Mouse (Mus musculus) kidney, postnatal 0 days (tissue): Measurements from ENCODE around the gene Sdad1. TPM values are rescaled to one million over a fixed set of nuclear protein-coding genes. Genes with fewer than 3 reads are reported as not detected.
A peak's percentile ranks its signal among the peaks of the same experiment; 100 is the strongest.
"Not testable (repeated sequence)": the region's sequence is repeated elsewhere in the genome, so short reads cannot be mapped to it uniquely, and the experiment has no call there.

Experiments
- ATAC-seq: fragments of 200-750 bp; cut with Nextera tagmentation; replicated peaks from 2 replicates; pipeline ENCODE4 v1.8.0; 2017; ENCODE audit warnings: low read depth, moderate number of reproducible peaks, moderate TSS enrichment, moderate library complexity; ENCODE audit not compliant: low FRiP score
- DNase-seq: peaks from one replicate; pipeline ENCODE4 v3.0.0-alpha.2; 2016; ENCODE audit warnings: low spot score
- H3K27ac ChIP-seq: fragments of 300-500 bp; sonication (generic); 2 replicates; pipeline ENCODE4 v1.5.1; 2014; ENCODE audit warnings: mild to moderate bottlenecking
- H3K27me3 ChIP-seq: fragments of 300-500 bp; sonication (generic); 2 replicates; pipeline ENCODE4 v1.6.1; 2014; ENCODE audit warnings: low read length, mixed read lengths; ENCODE audit not compliant: insufficient read depth
- H3K36me3 ChIP-seq: fragments of 300-500 bp; sonication (generic); 2 replicates; pipeline ENCODE4 v1.6.1; 2014; ENCODE audit warnings: low read length, mixed read lengths; ENCODE audit not compliant: insufficient read depth
- H3K4me1 ChIP-seq: fragments of 300-500 bp; sonication (generic); replicated peaks from 2 replicates; pipeline ENCODE4 v1.6.1; 2014; ENCODE audit warnings: antibody characterized with exemption, low read length, mixed read lengths; ENCODE audit not compliant: insufficient read depth
- H3K4me2 ChIP-seq: fragments of 300-500 bp; sonication (generic); 2 replicates; pipeline ENCODE4 v1.6.1; 2014; ENCODE audit warnings: mild to moderate bottlenecking, low read length, moderate library complexity, mixed read lengths
- H3K4me3 ChIP-seq: fragments of 300-500 bp; sonication (generic); replicated peaks from 2 replicates; pipeline ENCODE4 v1.5.1; 2014; ENCODE audit warnings: low read depth, low read length
- H3K9ac ChIP-seq: fragments of 300-500 bp; sonication (generic); 2 replicates; pipeline ENCODE4 v1.6.1; 2014; ENCODE audit warnings: low read depth, low read length
- H3K9me3 ChIP-seq: fragments of 300-500 bp; sonication (generic); replicated peaks from 2 replicates; pipeline ENCODE4 v1.6.1; 2016; ENCODE audit warnings: low read length, inconsistent platforms, mixed read lengths
- CTCF ChIP-seq: IDR thresholded peaks from 2 replicates; pipeline ENCODE4 v1.5.1; 2016; ENCODE audit warnings: antibody characterized with exemption, low read depth, mild to moderate bottlenecking, moderate library complexity
- WGBS: fragments of 180-500 bp; shearing (Covaris S2); extraction: QIAGEN DNeasy Blood & Tissue Kit; methylation state at CpG from one replicate; pipeline ENCODE4 v1.1.7; 2014; 5-methylcytosine and 5-hydroxymethylcytosine counted together
- polyA plus RNA-seq: library from polyadenylated mRNA; unstranded; fragments of >200 nt; fragmentation: Nextera tagmentation; extraction: Ambion mirVana; gene quantifications from 2 replicates; pipeline ENCODE4 v1.2.1, GENCODE M21; 2015

The Sdad1 gene
- polyA plus RNA-seq = 33.8 and 34.8 TPM in 2 replicates

- peaks cover 6% of the 10 kb centered on the region for H3K36me3 ChIP-seq
- H3K4me1 ChIP-seq = no peaks in the 10 kb centered on the region; the same call in 1 of the 2 replicates
- H3K27ac ChIP-seq = peak within 1 kb of the TSS; percentile 5; the same call in 1 of the 2 replicates
- H3K9ac ChIP-seq = peak within 1 kb of the TSS; percentile 60
- WGBS = 2% methylated on average over 41 of the region's 41 CpGs
- H3K27me3 ChIP-seq = no peaks in the 10 kb centered on the region
- peak within 1 kb of the TSS; percentile 53 for H3K4me3 ChIP-seq
- no peaks in the 10 kb centered on the region for H3K9me3 ChIP-seq
- peak; percentile 97 for DNase-seq
- ATAC-seq = peak; percentile 95
- peak; percentile 76 for TF ChIP-seq CTCF
- peak within 1 kb of the TSS; percentile 63 for H3K4me2 ChIP-seq
Measured at GRCm38 (mm10) chr5:92309681-92310511, at the start of gene Sdad1. Sdad1 (minus strand) TSS chr5:92310479.

GRCm38 (mm10) chr5:92358767-92359455 is 48.6 kb upstream of the Sdad1 start:
- H3K4me2 ChIP-seq = no peak overlapping the region
- no peak overlapping the region for H3K27ac ChIP-seq
- no peaks in the 10 kb centered on the region for H3K9me3 ChIP-seq
- ATAC-seq = no peak
- no peaks in the 10 kb centered on the region for H3K27me3 ChIP-seq
- H3K36me3 ChIP-seq = no peaks in the 10 kb centered on the region
- no peak overlapping the region for H3K4me3 ChIP-seq
- DNase-seq = no peak
- H3K4me1 ChIP-seq = no peaks in the 10 kb centered on the region
- TF ChIP-seq CTCF = no peak
- no peak overlapping the region for H3K9ac ChIP-seq
- 83% methylated on average over 11 of the region's 11 CpGs for WGBS

GRCm38 (mm10) chr5:92358033-92358432 is 47.8 kb upstream of the Sdad1 start:
- TF ChIP-seq CTCF = no peak
- no peaks in the 10 kb centered on the region for H3K9me3 ChIP-seq
- no peak overlapping the region for H3K27ac ChIP-seq
- DNase-seq (peak; percentile 70), ATAC-seq (no peak)
- 14% methylated on average over 11 of the region's 12 CpGs for WGBS
- H3K4me1 ChIP-seq = no peaks in the 10 kb centered on the region
- no peak overlapping the region for H3K4me3 ChIP-seq
- H3K36me3 ChIP-seq = no peaks in the 10 kb centered on the region
- no peaks in the 10 kb centered on the region for H3K27me3 ChIP-seq
- H3K9ac ChIP-seq = no peak overlapping the region
- H3K4me2 ChIP-seq = no peak overlapping the region

GRCm38 (mm10) chr5:92353517-92353916 is 43.2 kb upstream of the Sdad1 start:
- 36% methylated on average over 11 of the region's 11 CpGs for WGBS
- H3K27ac ChIP-seq = no peak overlapping the region
- H3K4me2 ChIP-seq = peak overlapping the region; percentile 39
- peak overlapping the region; percentile 31 for H3K4me3 ChIP-seq
- no peaks in the 10 kb centered on the region for H3K36me3 ChIP-seq
- no peaks in the 10 kb centered on the region for H3K9me3 ChIP-seq
- H3K27me3 ChIP-seq = no peaks in the 10 kb centered on the region
- ATAC-seq (no peak), DNase-seq (peak; percentile 22)
- peak overlapping the region; percentile 35; the same call in 1 of the 2 replicates for H3K9ac ChIP-seq
- 0 out of 2 replicates have a peak, but pooled peaks cover 1% of the 10 kb centered on the region for H3K4me1 ChIP-seq
- TF ChIP-seq CTCF = no peak

GRCm38 (mm10) chr5:92352716-92353115 is 42.4 kb upstream of the Sdad1 start:
- WGBS = 74% methylated on average over 4 of the region's 4 CpGs
- H3K4me1 ChIP-seq, H3K4me3 ChIP-seq, DNase-seq, H3K9me3 ChIP-seq, ATAC-seq, H3K27me3 ChIP-seq, H3K36me3 ChIP-seq, H3K4me2 ChIP-seq, H3K9ac ChIP-seq, H3K27ac ChIP-seq: not testable (repeated sequence)

- 0 out of 2 replicates have a peak, but pooled peaks cover 5% of the 10 kb centered on the region for H3K4me1 ChIP-seq
- H3K9ac ChIP-seq = no peak overlapping the region
- H3K27me3 ChIP-seq = no peaks in the 10 kb centered on the region
- DNase-seq (no peak), ATAC-seq (no peak)
- 72% methylated on average over 7 of the region's 7 CpGs for WGBS
- H3K36me3 ChIP-seq = no peaks in the 10 kb centered on the region
- no peak overlapping the region for H3K4me3 ChIP-seq
- TF ChIP-seq CTCF = no peak
- no peaks in the 10 kb centered on the region for H3K9me3 ChIP-seq
- no peak overlapping the region for H3K27ac ChIP-seq
- H3K4me2 ChIP-seq = no peak overlapping the region
Measured at GRCm38 (mm10) chr5:92349731-92350130, 39.5 kb upstream of the Sdad1 start.
